Mouse (Mus musculus): ENCODE measurements at regions not wholly inside any gene's neighbourhood (a gene's known extent, or its start where the extent isn't known, plus 50 kb on each side); places are given as distances from the start of the nearest gene placed in this dataset.

GRCm38 (mm10) chr9:43975405-43975804 lies 67.8 kb upstream of the Thy1 start:
- TF ChIP-seq CTCF (IDR thresholded peaks at IDR 0.05; ENCODE audit: low read depth, low read length) (no peak), POLR2A (IDR thresholded peaks at IDR 0.05; ENCODE audit: insufficient read depth, low read length) (no peak)

All from ES-Bruce4 (cell line).